Mouse (Mus musculus) liver, embryonic 14.5 days (tissue): ENCODE data around the gene Wsb1.

Experiments
- CTCF ChIP-seq: IDR thresholded peaks from 2 replicates; pipeline ENCODE4 v1.5.1; 2016; ENCODE audit warnings: antibody characterized with exemption, low read depth, control low read depth
- EP300 ChIP-seq: IDR thresholded peaks from 2 replicates; pipeline ENCODE4 v1.6.1; 2016; ENCODE audit warnings: antibody characterized with exemption, low read depth

GRCm38 (mm10) chr11:79229057-79229504 lies 25.4 kb downstream of the Wsb1 start:
- no peak for TF ChIP-seq CTCF
- no peak for TF ChIP-seq EP300
